Mouse (Mus musculus): ENCODE measurements at regions not wholly inside any gene's neighbourhood (a gene's known extent, or its start where the extent isn't known, plus 50 kb on each side); places are given as distances from the start of the nearest gene placed in this dataset.
A peak's percentile ranks its signal among the peaks of the same experiment; 100 is the strongest.

DNA sequence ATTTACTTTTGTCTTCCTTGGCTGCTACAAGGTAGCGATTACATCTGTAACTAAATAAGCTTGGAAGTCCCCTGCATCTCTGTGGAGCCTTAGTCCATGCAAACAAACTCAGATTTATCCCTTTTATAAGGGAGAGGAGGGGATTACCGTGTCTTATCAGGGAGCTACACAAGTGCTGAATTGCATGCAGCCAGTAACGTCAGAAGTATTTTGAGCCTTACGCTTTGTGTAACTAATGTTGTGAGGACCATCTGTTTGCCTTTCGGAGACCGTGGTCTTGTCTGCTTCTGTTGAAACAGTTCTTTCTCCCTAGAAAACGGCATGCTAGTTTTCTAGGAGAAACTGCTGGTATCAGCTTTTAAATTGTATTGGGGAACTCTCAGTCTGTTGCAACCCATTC, 58.0 kb upstream of the Dmrta1 start:
- Histone ChIP-seq H3K9ac (ENCODE audit: low read length) (no peak overlapping the region), H3K9me3 (ENCODE audit: control insufficient read depth, low read length) (no peaks in the 10 kb centered on the region), H3K4me1 (replicated peaks; ENCODE audit: control insufficient read depth, insufficient read depth, low read length) (no peaks in the 10 kb centered on the region), H3K4me2 (ENCODE audit: low read length) (no peak overlapping the region), H3K27me3 (replicated peaks; ENCODE audit: control insufficient read depth, insufficient read depth, low read length) (no peaks in the 10 kb centered on the region), H3K4me3 (ENCODE audit: low read depth, low read length) (no peak overlapping the region), H3K36me3 (ENCODE audit: control insufficient read depth, insufficient read depth, low read length) (no peaks in the 10 kb centered on the region), H3K27ac (ENCODE audit: low read depth) (no peak overlapping the region)
- 51% methylated on average over 7 of the region's 7 CpGs for WGBS
- DNase-seq (ENCODE audit: low spot score) (no peak), ATAC-seq (replicated peaks; ENCODE audit: low FRiP score, low TSS enrichment, low read depth) (no peak)

DNA sequence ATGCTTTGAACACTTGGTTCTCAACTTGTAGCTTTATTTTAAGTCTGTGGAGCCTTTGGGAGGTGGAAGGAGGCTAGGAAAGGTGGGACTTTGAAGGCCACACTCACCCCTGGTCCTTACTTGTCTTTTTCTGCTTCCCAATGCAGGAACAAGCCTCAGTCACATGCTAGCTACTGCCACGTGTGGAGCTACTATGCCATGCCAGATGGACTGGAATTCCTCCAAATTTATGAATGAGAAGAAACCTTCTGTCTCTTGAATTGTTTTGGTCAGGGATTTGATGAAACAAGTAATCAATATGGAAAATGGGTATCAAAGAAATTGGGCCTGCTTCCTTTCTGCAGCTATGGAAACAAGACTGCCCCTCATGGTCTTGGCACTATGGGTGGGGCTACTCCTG, 74.5 kb upstream of the Dmrta1 start:
- H3K4me3 ChIP-seq (ENCODE audit: low read depth, low read length): no peak overlapping the region
- H3K27ac ChIP-seq (ENCODE audit: low read depth): no peak overlapping the region
- no peak for ATAC-seq (replicated peaks; ENCODE audit: low FRiP score, low TSS enrichment, low read depth)
- H3K36me3 ChIP-seq (ENCODE audit: control insufficient read depth, insufficient read depth, low read length): no peaks in the 10 kb centered on the region
- H3K4me2 ChIP-seq (ENCODE audit: low read length): no peak overlapping the region
- no peaks in the 10 kb centered on the region for H3K9me3 ChIP-seq (ENCODE audit: control insufficient read depth, low read length)
- no peak for DNase-seq (ENCODE audit: low spot score)
- WGBS: 52% methylated on average over 1 of the region's 1 CpGs
- H3K27me3 ChIP-seq (replicated peaks; ENCODE audit: control insufficient read depth, insufficient read depth, low read length): no peaks in the 10 kb centered on the region
- H3K9ac ChIP-seq (ENCODE audit: low read length): no peak overlapping the region
- H3K4me1 ChIP-seq (replicated peaks; ENCODE audit: control insufficient read depth, insufficient read depth, low read length): no peaks in the 10 kb centered on the region

DNA sequence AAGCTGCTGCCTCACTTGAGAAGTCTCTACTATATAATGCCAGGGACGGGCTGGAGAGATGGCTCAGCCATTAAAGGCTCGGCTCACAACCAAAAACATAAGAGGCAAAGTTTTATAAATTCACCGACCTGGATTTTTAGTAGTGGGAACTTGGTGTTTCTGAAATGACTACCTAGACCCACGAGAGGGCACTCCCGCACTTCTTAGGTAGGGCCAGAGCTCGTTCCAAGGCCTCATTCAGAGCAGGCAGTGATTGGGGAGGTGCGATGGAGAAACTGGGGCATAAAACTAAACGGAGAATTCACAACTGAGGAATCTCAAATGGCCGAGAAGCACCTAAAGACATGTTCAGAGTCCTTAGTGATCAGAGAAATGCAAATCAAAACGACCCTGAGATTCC, 103.7 kb upstream of the Dmrta1 start:
- DNase-seq (ENCODE audit: low spot score) (peak; percentile 54), ATAC-seq (replicated peaks; ENCODE audit: low FRiP score, low TSS enrichment, low read depth) (no peak)
- Histone ChIP-seq H3K4me3 (ENCODE audit: low read depth, low read length) (no peak overlapping the region), H3K4me2 (ENCODE audit: low read length) (no peak overlapping the region), H3K27ac (ENCODE audit: low read depth) (no peak overlapping the region), H3K4me1 (replicated peaks; ENCODE audit: control insufficient read depth, insufficient read depth, low read length) (no peaks in the 10 kb centered on the region), H3K9ac (ENCODE audit: low read length) (no peak overlapping the region), H3K27me3 (replicated peaks; ENCODE audit: control insufficient read depth, insufficient read depth, low read length) (no peaks in the 10 kb centered on the region), H3K9me3 (ENCODE audit: control insufficient read depth, low read length) (no peaks in the 10 kb centered on the region), H3K36me3 (ENCODE audit: control insufficient read depth, insufficient read depth, low read length) (no peaks in the 10 kb centered on the region)
- WGBS: 20% methylated on average over 10 of the region's 10 CpGs

DNA sequence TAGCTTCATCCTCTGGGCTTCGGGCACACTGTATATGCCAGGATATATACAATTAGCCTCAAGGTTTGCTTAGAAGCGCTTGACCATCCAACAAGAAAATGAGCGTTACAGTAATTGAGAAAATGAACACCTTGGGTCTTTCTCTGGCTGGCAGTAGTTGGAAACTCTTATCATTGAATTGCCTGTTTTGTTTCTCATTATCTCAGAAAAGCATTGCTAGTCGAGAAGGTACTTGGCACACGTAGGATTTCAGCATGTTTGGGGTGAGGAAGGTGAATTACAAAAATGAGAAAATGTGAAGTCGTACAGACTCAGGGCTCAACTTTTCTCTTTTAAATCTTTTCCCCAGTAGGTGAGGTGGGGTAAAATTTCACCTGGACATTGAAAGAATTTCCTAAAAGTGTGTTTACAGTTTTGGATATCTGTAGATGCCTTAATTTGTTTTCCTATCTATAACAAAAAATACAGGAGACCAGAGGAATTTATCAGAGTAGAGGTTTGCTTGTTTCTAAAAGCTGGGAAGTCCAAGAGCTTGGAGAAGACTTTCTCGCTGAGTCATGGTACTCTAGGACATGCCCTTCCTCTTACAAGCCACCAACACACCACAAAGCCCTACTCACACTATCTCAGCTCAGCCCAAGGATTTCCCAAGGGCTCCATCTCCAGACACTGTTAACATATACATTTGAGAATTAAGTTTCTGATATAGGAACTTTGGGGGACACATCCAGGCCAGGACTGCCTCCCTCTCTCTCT, 124.3 kb upstream of the Dmrta1 start:
- Histone ChIP-seq H3K4me3 (ENCODE audit: low read depth, low read length) (no peak overlapping the region), H3K4me1 (replicated peaks; ENCODE audit: control insufficient read depth, insufficient read depth, low read length) (no peaks in the 10 kb centered on the region), H3K4me2 (ENCODE audit: low read length) (no peak overlapping the region), H3K9ac (ENCODE audit: low read length) (no peak overlapping the region), H3K9me3 (ENCODE audit: control insufficient read depth, low read length) (no peaks in the 10 kb centered on the region), H3K36me3 (ENCODE audit: control insufficient read depth, insufficient read depth, low read length) (no peaks in the 10 kb centered on the region), H3K27ac (ENCODE audit: low read depth) (no peak overlapping the region), H3K27me3 (replicated peaks; ENCODE audit: control insufficient read depth, insufficient read depth, low read length) (no peaks in the 10 kb centered on the region)
- no peak for DNase-seq (ENCODE audit: low spot score)
- ATAC-seq (replicated peaks; ENCODE audit: low FRiP score, low TSS enrichment, low read depth): no peak
- WGBS: 81% methylated on average over 7 of the region's 7 CpGs

DNA sequence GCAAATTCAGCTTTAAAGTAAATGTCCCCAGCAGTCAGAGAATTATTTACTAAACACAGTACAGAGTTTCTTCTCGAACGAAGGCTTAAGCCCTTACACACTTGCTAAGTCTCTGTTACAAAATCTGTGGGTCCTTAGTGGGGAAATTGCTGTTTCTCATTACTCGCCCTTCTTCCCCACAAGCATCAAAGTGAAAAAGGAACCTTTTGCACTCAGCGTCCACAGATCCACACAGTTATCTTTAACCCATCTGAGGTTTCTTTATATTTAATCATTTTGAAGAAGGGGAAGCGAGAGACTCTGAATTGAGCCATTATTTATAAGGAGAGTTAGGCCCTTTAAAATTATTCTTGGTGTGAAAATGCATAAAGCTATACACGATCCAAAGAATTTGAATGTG, 126.7 kb upstream of the Dmrta1 start:
- Histone ChIP-seq H3K9ac (ENCODE audit: low read length) (no peak overlapping the region), H3K27ac (ENCODE audit: low read depth) (no peak overlapping the region), H3K4me3 (ENCODE audit: low read depth, low read length) (no peak overlapping the region), H3K36me3 (ENCODE audit: control insufficient read depth, insufficient read depth, low read length) (no peaks in the 10 kb centered on the region), H3K4me1 (replicated peaks; ENCODE audit: control insufficient read depth, insufficient read depth, low read length) (no peaks in the 10 kb centered on the region), H3K27me3 (replicated peaks; ENCODE audit: control insufficient read depth, insufficient read depth, low read length) (no peaks in the 10 kb centered on the region), H3K4me2 (ENCODE audit: low read length) (no peak overlapping the region), H3K9me3 (ENCODE audit: control insufficient read depth, low read length) (no peaks in the 10 kb centered on the region)
- DNase-seq (ENCODE audit: low spot score) (no peak), ATAC-seq (replicated peaks; ENCODE audit: low FRiP score, low TSS enrichment, low read depth) (no peak)
- WGBS: 76% methylated on average over 6 of the region's 6 CpGs

DNA sequence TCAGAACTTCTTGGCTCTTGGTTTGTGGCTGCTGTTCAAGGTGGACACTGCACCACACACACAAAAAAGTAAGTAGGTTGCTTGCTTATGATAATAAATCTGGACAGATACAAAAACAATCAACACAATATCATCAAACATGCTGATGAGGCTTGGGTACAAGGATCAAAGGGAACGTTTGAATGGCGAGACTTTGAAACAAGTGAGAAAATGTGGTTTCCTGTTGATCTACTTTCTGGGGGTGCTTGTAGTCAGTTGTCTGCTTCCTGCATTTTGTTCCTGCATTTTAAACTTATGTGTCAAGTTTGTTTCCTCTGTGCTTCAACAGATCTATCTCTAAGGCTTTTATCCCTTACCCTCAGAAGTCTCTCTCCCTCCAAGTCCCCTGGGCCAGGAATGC, 128.7 kb upstream of the Dmrta1 start:
- H3K36me3 ChIP-seq (ENCODE audit: control insufficient read depth, insufficient read depth, low read length): no peaks in the 10 kb centered on the region
- H3K4me1 ChIP-seq (replicated peaks; ENCODE audit: control insufficient read depth, insufficient read depth, low read length): no peaks in the 10 kb centered on the region
- ATAC-seq (replicated peaks; ENCODE audit: low FRiP score, low TSS enrichment, low read depth): no peak
- WGBS: 87% methylated on average over 2 of the region's 2 CpGs
- H3K4me2 ChIP-seq (ENCODE audit: low read length): no peak overlapping the region
- no peak overlapping the region for H3K4me3 ChIP-seq (ENCODE audit: low read depth, low read length)
- H3K9ac ChIP-seq (ENCODE audit: low read length): no peak overlapping the region
- H3K9me3 ChIP-seq (ENCODE audit: control insufficient read depth, low read length): no peaks in the 10 kb centered on the region
- H3K27ac ChIP-seq (ENCODE audit: low read depth): no peak overlapping the region
- no peak for DNase-seq (ENCODE audit: low spot score)
- no peaks in the 10 kb centered on the region for H3K27me3 ChIP-seq (replicated peaks; ENCODE audit: control insufficient read depth, insufficient read depth, low read length)

DNA sequence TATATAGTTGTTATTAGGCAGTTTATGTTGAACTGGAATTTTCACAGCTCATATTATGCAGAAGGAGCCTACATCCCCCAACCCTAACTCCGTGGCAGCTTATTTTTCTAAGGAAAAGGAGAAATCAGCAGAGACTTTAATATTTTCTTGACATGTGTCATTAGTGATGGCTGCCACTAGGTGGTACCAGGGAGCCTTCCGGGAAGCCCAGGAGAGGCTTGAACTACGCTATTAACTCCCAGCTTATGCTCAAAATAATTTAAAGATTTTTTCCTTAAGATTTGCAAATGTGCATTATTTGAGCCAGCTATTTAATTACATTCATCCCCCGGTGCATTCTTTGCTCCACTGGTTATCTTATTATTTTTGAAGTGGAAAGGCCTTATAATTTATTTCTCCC, 146.8 kb upstream of the Dmrta1 start:
- Histone ChIP-seq H3K36me3 (ENCODE audit: control insufficient read depth, insufficient read depth, low read length) (no peaks in the 10 kb centered on the region), H3K4me1 (replicated peaks; ENCODE audit: control insufficient read depth, insufficient read depth, low read length) (no peaks in the 10 kb centered on the region), H3K27ac (ENCODE audit: low read depth) (no peak overlapping the region), H3K4me2 (ENCODE audit: low read length) (no peak overlapping the region), H3K4me3 (ENCODE audit: low read depth, low read length) (no peak overlapping the region), H3K9ac (ENCODE audit: low read length) (no peak overlapping the region), H3K27me3 (replicated peaks; ENCODE audit: control insufficient read depth, insufficient read depth, low read length) (peaks cover 15% of the 10 kb centered on the region; the same call in 1 of the 2 replicates), H3K9me3 (ENCODE audit: control insufficient read depth, low read length) (no peaks in the 10 kb centered on the region)
- ATAC-seq (replicated peaks; ENCODE audit: low FRiP score, low TSS enrichment, low read depth) (no peak), DNase-seq (ENCODE audit: low spot score) (no peak)
- 19% methylated on average over 4 of the region's 4 CpGs for WGBS

DNA sequence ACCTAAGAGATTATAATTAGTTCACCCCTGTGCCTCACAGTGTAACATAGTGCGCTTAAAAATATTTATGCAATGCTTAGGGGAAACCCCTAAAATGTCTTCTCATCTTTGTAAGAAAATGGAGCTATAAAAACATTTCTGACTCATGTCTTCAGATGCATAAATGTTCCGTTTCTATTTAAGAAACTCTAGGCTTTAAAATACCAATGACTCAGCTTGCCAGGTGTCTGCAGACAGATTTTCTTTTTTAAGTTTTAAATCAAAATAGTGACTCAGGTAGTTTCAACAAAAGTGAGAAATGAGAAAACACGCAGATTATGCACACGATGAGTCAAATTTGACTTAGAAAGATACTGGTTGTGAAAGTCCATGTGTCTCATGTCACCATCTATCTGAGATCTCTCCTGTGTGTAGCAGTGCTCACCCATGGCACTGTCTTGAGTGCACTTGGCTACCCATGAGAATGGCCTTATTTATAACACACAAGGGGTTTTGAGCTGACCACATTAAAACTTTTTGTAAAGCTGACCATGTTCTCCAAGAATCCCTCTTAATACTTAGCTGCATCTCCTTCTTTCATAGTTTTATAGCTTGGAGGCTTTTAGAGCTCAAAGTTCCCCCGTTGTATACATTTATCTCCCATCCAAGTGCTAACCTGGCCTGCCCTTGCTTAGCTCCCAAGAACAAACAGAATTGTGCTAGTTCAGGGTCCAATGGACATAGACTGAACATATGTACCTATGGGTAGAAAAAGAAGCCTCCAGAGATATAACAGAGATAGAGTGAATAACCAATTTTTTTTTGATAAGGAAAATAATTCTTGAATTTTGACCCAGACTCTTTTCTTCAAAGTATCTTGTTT, 149.0 kb upstream of the Dmrta1 start:
- Histone ChIP-seq H3K9ac (ENCODE audit: low read length) (no peak overlapping the region), H3K9me3 (ENCODE audit: control insufficient read depth, low read length) (no peaks in the 10 kb centered on the region), H3K4me1 (replicated peaks; ENCODE audit: control insufficient read depth, insufficient read depth, low read length) (no peaks in the 10 kb centered on the region), H3K27me3 (replicated peaks; ENCODE audit: control insufficient read depth, insufficient read depth, low read length) (peaks cover 22% of the 10 kb centered on the region), H3K27ac (ENCODE audit: low read depth) (no peak overlapping the region), H3K4me2 (ENCODE audit: low read length) (no peak overlapping the region), H3K4me3 (ENCODE audit: low read depth, low read length) (no peak overlapping the region), H3K36me3 (ENCODE audit: control insufficient read depth, insufficient read depth, low read length) (no peaks in the 10 kb centered on the region)
- DNase-seq (ENCODE audit: low spot score) (no peak), ATAC-seq (replicated peaks; ENCODE audit: low FRiP score, low TSS enrichment, low read depth) (no peak)
- 75% methylated on average over 5 of the region's 5 CpGs for WGBS

Data from intestine, embryonic 14.5 days (tissue).